Mouse (Mus musculus) retina, postnatal 1 day (tissue): Measurements from ENCODE around the gene Hoxb13.

Source experiments
- DNase-seq: peaks from one replicate; pipeline ENCODE4 v3.0.0-alpha.2; 2012

Hoxb13 gene

DNA sequence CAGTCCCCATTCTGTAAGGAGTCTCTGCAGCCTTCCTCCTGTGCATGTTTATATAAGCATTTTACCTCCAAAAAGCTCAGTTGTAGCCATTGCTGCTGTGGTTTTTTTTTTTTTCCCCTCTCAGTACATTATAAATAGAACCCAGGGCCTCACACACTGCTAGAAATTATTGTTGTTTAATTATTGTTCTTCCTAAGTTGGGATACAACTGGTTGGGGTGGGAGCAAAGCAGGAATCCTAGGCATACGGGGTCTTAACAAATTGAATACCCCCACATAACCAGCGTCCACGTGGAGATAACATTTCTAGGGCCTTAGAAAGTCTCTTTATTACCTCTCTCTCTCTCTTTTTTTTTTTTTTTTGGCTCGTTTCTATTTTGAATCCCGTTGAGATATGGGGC, 3.0 kb upstream of the Hoxb13 start:
- no peak for DNase-seq

DNA sequence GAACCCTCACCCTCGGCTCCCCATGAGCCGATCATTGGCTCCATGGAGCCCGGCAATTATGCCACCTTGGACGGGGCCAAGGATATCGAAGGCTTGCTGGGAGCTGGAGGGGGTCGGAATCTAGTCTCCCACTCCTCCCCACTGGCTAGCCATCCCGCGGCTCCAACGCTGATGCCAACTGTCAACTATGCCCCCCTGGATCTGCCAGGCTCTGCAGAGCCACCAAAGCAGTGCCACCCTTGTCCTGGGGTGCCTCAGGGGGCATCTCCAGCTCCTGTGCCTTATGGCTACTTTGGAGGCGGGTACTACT, 240 bp downstream of the Hoxb13 start:
- DNase-seq = no peak

DNA sequence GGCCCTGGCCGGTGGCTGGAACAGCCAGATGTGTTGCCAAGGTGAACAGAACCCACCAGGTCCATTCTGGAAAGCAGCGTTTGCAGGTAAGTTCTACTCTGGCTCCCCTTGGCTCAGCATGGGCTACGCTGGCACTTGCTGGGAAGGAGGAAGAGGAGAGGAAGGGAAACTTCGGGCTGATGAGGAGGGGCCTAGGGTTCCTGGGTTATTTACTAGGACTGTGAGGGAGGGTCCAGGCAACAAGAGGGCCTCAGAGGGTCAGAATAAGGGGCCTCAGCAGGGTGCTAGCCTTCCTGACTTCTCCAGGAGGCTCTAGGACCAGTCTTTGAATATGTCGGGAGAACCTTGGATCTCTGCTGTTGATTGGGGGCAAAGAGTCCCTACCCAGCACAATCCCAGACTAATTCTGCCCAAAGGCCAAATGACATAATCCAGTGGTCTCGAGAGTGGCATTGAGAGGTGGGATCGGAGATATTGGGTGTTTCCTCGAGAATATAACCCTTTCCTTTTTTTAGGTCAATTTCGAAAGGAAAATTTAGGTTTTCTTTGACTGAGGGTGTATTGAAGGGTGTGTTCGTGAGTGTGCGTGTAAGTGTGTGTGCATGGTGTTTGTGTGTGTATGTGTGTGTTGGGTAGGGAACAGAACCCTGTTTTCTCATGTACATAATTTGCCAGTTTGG, 985 bp downstream of the Hoxb13 start:
- DNase-seq = no peak

DNA sequence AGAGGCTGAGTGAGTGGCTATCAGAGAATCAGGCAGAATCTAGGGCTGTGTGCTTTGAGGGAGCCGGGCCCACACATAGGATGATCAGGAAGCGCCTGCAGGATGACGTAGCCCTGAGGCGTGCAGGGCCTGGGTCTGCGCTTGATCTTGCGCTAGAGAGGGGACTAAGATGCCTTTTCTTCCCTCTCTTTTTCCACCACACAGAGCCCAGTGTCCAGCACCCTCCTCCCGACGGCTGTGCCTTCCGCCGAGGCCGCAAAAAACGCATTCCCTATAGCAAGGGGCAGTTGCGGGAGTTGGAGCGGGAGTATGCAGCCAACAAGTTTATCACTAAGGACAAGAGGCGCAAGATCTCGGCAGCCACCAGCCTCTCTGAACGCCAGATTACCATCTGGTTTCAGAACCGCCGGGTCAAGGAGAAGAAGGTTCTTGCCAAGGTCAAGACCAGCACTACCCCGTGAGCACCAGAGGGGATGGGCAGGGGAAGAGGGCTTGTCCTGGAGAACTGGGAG, 1.7 kb downstream of the Hoxb13 start:
- DNase-seq = peak; percentile 18

DNA sequence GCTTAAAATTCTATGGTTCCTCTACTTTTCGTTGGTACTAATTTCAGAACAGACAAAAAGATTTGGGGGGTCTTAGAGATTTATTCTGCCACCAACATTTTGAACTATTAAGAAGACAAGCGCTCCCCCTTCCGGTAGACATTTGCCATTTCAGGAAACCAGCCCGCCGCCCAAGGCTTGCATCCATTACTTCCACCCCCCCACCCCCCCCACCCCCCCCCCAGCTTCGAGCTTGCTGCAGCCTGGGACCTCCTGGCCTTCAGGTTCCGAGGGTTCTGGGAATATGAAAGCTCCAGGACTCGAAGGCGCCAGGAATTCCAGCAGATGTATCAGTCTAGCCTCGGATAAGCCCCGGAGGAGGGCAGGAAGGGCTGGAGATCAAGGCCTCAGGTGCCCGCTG, 4.5 kb downstream of the Hoxb13 start:
- peak; percentile 76 for DNase-seq

DNA sequence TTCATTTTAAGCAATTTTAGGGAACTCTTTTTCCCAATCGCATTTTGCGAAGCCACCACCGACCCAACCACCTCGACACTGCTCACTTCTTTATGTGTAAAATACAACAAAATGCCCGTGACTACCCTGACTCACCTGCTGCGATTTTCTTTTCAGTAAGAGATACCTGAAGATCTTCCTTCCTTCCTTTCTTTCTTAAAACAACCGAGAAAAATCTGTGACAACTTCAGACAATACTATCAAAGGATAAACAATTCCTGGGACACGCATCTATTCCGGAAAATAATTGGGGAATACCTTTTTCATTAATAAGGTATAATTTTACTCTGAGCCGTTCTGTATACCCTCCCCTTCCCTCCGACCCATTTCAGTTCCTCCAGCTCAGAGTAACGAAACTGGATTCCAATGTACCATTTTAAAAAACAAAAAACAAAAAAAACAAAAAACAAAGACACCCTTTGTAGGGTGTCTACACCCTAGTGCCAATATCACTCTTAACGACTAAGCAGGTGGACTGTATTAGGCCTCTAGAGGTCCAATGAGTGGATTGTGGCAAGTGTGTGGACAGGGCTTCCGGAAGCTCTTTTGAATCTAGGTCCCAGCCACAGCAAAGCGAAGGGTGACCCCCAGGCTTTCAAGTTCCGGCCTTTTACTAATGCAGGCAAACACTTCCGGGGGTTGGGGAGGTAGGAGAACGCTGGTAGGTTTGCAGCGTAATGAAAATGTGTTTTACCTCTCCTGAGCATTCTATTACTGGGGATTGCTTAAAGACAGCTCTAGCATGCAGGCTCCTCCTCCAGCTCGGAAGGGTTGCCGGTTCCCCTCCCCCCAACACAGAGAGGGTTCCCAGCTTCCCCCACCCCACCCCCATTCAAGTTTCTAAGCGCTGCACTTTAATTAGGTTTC, 5.3 kb downstream of the Hoxb13 start:
- DNase-seq = peak; percentile 26

DNA sequence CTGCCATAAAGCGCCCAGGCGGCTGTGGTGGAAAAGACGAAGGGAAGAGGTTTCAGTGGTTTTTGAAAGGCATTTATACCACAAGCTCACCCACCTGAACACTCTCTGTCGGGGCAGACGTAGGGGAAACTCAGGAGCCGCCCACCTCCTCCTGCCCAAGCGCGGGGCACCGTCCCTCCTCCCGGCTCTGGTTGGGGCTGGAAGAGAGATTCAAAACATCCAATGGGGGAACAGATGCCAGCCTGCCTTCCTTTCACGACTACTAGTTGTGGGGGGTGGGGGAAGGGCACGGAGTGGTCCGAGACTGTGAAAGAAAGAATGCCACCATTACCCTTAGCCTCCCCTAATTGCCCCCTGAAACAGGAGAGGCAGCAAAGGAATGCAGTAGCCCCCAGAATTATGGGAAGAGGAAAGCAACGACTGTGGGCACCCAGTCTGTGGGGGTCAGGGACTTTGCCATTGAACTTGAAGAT, 6.1 kb downstream of the Hoxb13 start:
- peak; percentile 23 for DNase-seq

DNA sequence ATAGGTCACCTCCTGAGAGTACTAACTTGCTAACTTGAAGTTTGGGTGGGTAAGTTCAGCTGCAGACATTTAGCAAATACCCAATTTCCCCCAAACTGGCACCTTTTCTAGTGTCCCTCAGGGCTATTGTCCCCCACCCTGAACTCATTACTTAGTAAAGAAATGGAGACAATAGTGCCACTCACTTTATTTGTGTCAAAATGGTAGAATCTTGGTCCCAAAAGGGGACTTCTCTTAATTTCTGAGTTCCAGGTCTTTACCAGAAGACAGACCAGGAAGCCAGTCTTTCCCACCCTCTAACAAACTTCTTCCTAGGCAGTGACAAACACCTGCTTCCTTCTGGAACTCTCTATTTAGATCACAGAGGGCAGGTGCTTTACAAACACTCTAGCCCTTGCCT, 7.6 kb downstream of the Hoxb13 start:
- no peak for DNase-seq

DNA sequence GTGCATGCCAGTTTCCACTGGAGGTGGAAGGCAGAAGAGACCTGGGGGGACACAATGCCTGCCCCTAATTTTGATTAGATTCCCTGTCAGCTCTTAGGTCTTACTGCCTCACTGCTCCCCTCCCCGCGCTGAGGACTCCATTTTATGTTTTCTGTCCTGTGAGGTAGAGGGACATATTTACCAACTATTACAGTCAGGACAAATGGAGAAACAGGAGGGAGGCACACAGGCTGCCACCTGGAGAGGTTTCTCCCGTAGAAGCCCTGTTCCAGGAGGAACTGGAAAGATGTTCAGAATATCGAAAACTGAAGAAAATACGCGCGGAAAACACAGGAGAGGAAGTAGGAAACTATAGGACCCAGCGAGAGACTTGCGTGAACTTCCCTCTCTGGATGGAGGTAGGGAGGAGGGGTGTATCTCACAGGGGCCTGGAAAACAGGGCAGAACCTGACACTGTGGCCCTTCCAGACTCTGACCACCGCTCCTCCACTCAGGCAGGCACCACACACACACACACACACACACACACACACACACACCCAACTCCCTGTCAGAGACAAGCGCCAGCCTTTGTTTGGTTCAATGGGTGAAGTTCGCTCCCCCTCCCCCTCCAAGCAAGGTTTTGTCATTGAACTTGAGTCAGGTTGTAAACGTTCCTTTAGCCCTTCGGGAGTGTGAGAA, 8.4 kb downstream of the Hoxb13 start:
- DNase-seq = peak; percentile 46

DNA sequence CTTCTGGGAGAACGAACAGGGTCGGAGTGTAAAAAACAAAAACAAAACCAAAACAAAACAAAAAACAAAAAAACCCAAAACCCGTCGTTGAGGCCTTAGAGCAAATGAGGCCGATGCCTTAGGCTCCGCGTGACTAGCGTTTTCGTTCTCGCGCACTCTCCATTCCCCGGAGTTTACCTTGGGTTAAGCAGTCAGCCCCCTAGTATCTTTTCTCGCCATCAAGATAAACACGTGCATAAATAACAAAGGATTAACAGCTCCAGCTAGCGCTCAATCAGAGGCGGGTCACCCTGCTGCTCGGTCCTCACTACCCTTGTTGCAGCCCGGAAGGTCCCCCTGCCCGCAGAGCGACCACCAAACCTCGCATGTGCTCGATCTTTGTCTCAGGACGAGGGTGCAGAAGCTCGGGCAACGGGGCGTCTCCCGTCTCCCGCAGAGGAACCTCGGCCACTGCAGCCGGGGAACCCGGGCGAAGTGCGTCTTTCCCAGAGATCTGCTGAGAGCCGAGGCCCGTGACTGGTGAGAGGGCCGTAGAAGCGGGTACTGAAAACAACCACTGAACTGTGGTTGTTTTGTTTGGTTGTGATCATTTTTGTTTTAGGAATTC, 9.2 kb downstream of the Hoxb13 start:
- DNase-seq = peak; percentile 48

DNA sequence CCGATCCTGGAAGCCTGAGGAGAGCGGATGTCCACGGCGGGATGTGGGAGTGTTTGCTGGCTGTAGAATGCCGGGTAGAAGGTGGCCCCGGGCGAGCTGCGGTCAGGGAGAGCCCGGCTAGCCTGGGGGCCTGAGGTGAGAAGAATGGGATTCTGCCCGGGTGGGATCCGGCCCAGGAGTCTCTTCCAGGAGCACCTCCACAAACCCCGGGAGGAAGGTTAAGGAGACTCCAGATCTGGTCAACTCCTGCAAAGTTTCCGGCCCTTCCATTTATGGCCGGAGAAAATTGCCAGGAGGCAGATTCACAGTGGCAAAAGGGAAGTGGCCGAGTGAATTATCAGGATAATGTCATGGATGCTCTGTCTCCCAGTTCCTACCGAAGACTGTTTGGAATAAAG, 9.7 kb downstream of the Hoxb13 start:
- DNase-seq = peak; percentile 31

DNA sequence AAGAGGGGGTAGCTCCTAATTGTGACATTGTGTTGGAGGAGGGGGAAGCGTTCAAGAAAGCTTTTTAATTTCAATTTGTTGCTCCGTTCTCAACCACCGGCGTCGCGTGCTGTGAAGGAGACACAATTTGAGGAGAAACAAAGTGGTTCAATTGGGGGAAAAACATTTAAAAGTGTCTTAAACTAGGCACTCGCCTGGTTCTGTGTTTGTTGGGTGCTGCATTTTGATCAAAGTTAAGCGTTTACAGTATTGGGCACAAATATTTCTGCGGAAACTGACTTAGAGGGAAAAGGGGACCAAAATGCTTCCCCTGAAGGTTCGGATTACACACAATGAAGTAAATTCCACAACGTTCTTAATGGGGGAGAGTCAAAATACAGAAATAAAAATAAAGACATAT, 10.2 kb downstream of the Hoxb13 start:
- DNase-seq = peak; percentile 19

DNA sequence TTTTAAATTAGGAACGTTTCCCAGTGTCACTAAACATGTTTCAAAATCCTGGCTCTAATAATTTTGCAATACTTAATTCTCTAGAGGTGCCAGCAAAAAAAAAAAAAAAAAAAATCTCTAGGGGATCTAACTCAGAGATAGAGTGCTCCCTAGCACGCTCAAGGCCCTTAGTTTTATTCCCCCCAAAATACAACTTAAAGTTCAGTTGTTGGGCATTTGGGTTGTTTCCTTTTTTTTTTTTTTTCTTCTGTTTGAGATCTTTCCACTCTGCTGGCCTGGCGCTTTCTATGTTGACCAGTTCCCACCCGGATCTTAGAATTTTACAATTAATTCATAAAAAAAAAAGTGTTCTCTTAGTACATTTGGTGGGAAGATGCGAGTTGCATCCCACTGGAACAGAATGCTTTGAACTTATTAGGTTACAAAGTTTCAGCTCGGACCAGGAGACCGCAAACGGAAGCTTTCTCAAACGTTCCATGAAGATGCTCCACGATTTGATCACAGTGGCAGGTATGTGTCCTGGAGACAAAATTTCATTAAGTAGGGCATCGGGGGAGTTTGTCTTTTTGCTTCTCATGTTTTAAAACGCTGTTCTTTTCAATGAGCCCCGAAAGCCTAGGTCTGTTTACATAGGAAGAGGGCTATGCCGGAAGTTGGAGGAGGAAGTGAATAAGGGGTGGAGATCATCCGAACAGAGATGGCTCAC, 11.5 kb downstream of the Hoxb13 start:
- DNase-seq = no peak

DNA sequence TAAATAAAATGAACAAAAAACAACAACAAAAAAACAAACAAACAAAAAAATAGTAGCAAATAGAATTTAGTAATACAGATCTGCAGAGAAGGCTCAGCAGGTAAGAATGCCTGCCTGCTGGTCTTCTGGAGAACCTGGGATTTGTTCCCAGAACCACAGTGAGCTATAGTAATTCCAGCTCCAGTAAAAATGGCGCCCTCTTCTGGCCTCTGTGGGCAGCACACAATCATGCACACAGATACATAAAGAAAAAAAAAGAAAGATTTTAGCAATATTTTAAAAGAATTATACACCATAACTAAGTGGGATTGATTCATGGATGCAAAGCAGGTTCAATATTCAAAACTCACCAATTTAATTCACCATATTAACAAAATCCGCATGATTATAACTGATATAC, 29.7 kb downstream of the Hoxb13 start:
- DNase-seq = peak; percentile 34

DNA sequence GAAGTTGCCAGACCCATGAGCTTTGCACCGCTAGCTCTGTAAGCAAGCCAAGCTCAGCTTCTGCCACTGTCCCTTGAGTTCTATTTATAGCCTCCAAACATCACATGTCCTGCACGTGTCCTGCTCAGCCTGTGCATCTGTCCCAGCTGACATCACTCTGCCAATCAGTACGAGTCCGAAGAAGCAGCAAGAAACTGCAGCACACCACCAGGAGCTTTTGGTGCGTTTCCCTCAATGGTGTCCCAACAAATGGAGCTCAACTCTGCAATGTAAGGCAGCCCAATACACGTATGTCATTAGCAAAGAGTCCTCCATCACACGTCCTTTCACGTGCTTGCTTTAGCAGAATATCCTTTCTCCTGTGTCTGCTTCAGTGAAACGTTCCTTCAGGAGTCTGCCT, 33.6 kb downstream of the Hoxb13 start:
- DNase-seq = no peak

DNA sequence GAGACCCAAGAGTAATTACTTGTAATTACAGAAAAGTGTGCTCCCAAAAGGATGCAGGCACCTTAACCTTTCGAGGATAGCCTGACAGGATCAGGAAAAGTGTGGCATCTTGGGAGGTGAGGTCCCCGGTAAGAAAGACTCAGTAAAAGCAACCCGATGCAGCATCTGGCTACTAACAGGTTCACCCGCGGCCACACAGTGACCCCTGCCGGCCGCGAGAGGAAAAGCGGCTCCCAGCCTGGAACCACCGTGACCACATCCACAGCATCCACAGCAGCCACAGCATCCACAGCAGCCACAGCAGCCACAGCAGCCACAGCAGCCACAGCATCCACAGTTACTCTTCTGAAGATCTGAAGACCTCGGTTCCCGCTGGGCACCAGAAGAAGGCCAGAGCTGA, 40.8 kb downstream of the Hoxb13 start:
- DNase-seq = peak; percentile 69

DNA sequence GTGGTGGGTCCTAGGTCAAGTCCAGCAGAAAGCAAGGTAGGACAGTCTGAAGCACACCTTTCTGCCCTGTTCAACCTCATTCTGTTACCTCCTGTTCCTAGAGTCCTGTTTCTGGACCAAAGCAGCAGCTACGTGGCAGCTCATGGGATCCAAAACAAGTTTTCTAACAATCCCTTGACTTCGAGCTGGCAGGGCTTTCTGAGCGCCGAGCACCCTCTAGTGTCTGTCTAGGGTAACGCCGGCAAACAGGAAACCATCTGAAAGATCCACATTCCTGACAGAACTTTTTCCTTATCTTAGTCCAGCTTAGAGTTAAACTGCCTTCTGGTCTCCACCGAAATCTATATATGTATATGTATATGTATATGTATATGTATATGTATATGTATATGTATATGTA, 46.1 kb downstream of the Hoxb13 start:
- DNase-seq = peak; percentile 63
